Mouse (Mus musculus) ES-E14 (cell line): Measurements from ENCODE around the gene Krtcap2. TPM values are rescaled to one million over a fixed set of nuclear protein-coding genes. Genes with fewer than 3 reads are reported as not detected.

Experiments
- DNase-seq: peaks from one replicate; pipeline ENCODE4 v3.0.0-alpha.2; 2013; ENCODE audit warnings: low read depth, low spot score
- H3K27ac ChIP-seq: 2 replicates; pipeline ENCODE4 v1.5.1; 2012; ENCODE audit warnings: low read depth, mild to moderate bottlenecking, low read length, moderate library complexity, mixed read lengths; ENCODE audit not compliant: poor library complexity, insufficient read depth, severe bottlenecking
- H3K36me3 ChIP-seq: 2 replicates; pipeline ENCODE4 v1.6.1; 2012; ENCODE audit warnings: mild to moderate bottlenecking, low read length, moderate library complexity, mixed read lengths; ENCODE audit not compliant: control insufficient read depth, poor library complexity, insufficient read depth, severe bottlenecking
- H3K4me1 ChIP-seq, 2 experiments: fragments of 150-350 bp in 1 of 2; sonication (generic) in 1 of 2; 2 replicates each; pipeline ENCODE4 v1.6.1; 2012; ENCODE audit warnings: low read length in 2 of 2, mild to moderate bottlenecking in 1 of 2, mixed read lengths in 1 of 2; ENCODE audit not compliant: control insufficient read depth in 2 of 2, insufficient read depth in 2 of 2, poor library complexity in 1 of 2
- H3K4me3 ChIP-seq, 2 experiments: fragments of 150-350 bp in 1 of 2; sonication (generic) in 1 of 2; 2 replicates each; pipeline ENCODE4 v1.5.1; 2012; ENCODE audit warnings: low read length in 2 of 2, low read depth in 1 of 2, mild to moderate bottlenecking in 1 of 2, mixed read lengths in 1 of 2; ENCODE audit not compliant: insufficient read depth in 1 of 2, poor library complexity in 1 of 2, severe bottlenecking in 1 of 2
- H3K9ac ChIP-seq: 2 replicates; pipeline ENCODE4 v1.6.1; 2012; ENCODE audit warnings: low read depth, mild to moderate bottlenecking, low read length, mixed read lengths; ENCODE audit not compliant: poor library complexity, insufficient read depth, severe bottlenecking
- H3K9me3 ChIP-seq: fragments of 150-350 bp; sonication (generic); 2 replicates; pipeline ENCODE4 v1.6.1; 2012; ENCODE audit warnings: low read depth, mild to moderate bottlenecking, low read length; ENCODE audit not compliant: control insufficient read depth, insufficient read depth
- CHD2 ChIP-seq: IDR thresholded peaks from 2 replicates; pipeline ENCODE4 v1.6.1; 2014; ENCODE audit warnings: mild to moderate bottlenecking, low read depth, low read length, inconsistent platforms
- HCFC1 ChIP-seq: IDR thresholded peaks from 2 replicates; pipeline ENCODE4 v1.6.1; 2012; ENCODE audit warnings: low read length, inconsistent platforms, borderline replicate concordance; ENCODE audit not compliant: insufficient read depth
- MAFK ChIP-seq: IDR thresholded peaks from 2 replicates; pipeline ENCODE4 v1.6.1; 2014; ENCODE audit warnings: mild to moderate bottlenecking, low read depth, low read length, inconsistent platforms; ENCODE audit not compliant: insufficient read depth
- ZC3H11A ChIP-seq: IDR thresholded peaks from 2 replicates; pipeline ENCODE4 v1.6.1; 2012; ENCODE audit warnings: low read depth, mild to moderate bottlenecking, inconsistent platforms, low read length, borderline replicate concordance
- ZNF384 ChIP-seq: IDR thresholded peaks from 2 replicates; pipeline ENCODE4 v1.6.1; 2012; ENCODE audit warnings: low read depth, low read length, inconsistent platforms
- in situ Hi-C, 2 experiments: fragments of 600-800 bp; cut with MboI; formaldehyde crosslinking; loops; one replicate each; pipeline ENCODE4 v1.15.1; 2025; ENCODE audit warnings: low sequenced_read_pairs in 2 of 2, inconsistent platforms in 1 of 2; ENCODE audit not compliant: unreplicated experiment in 2 of 2
- total RNA-seq: library from RNA; depleted of rRNA; stranded (reverse); fragments of 300-350 nt; gene quantifications from 2 replicates; pipeline ENCODE4 v1.2.3, GENCODE M21; 2012

Krtcap2 gene
- total RNA-seq, 1 experiment = 134 TPM

DNA sequence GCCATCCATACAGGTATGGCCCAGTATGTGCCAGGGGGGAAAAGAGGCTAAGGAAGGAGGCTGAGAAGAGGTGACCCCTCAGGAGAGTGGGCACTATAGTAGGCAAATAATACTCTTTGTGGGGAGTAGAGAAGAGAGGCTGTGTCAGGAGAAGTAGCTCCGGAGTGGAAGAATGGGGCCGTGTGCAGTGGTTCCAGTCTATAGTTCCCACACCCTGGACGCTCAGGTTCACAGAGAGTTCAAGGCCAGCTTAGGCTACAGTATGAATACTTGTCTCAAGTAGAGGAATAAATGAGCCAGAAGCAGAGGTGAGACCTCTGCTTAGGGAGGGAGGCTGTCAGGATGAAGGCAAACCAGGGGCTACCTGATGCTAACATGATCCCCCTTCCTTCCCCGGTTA, 16.5 kb upstream of the Krtcap2 start:
- no peak overlapping the region for H3K4me3 ChIP-seq
- peaks cover 15 to 36% of the 10 kb centered on the region in 2 experiments for H3K4me1 ChIP-seq
- no peak for TF ChIP-seq ZNF384
- no peak for TF ChIP-seq MAFK
- no peak for TF ChIP-seq CHD2
- H3K9ac ChIP-seq = no peak overlapping the region
- H3K9me3 ChIP-seq = no peaks in the 10 kb centered on the region
- no peak overlapping the region for H3K27ac ChIP-seq
- H3K36me3 ChIP-seq = 0 out of 2 replicates have a peak, but pooled peaks cover under 1% of the 10 kb centered on the region
- DNase-seq = no peak
- in situ Hi-C loops = no loop called here

DNA sequence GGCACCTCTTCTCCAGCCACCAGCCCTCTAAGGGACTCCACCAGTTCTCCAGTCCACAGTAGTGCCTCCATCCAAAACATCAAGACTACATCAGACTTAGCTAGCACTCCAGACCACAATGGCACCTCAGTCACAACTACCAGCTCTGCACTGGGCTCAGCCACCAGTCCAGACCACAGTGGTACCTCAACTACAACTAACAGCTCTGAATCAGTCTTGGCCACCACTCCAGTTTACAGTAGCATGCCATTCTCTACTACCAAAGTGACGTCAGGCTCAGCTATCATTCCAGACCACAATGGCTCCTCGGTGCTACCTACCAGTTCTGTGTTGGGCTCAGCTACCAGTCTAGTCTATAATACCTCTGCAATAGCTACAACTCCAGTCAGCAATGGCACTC, 15.2 kb upstream of the Krtcap2 start:
- Histone ChIP-seq H3K36me3 (no peaks in the 10 kb centered on the region), H3K9ac (no peak overlapping the region), H3K27ac (no peak overlapping the region), H3K9me3 (no peaks in the 10 kb centered on the region), H3K4me3 (no peak overlapping the region), H3K4me1 (peaks cover 9 to 29% of the 10 kb centered on the region in 2 experiments; a peak in 3 of 4 replicates)
- DNase-seq = no peak
- TF ChIP-seq MAFK = no peak
- TF ChIP-seq CHD2 = no peak
- no peak for TF ChIP-seq ZNF384
- no peak for TF ChIP-seq HCFC1
- TF ChIP-seq ZC3H11A = no peak
- in situ Hi-C loops = no loop called here

DNA sequence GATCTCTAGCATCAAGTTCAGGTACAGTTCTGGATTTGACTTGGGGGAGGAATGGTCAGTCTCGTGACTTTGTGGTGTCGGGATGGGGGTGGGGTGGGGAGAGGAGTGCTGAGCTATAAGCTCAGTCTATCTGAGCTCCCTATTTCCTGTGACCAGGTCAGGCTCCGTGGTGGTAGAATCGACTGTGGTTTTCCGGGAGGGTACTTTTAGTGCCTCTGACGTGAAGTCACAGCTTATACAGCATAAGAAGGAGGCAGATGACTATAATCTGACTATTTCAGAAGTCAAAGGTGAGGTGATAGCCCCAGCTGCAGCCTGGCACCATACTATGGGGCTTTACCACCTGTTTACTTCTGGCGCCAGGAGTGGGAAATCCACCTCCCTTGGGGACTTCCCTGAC, 14.4 kb upstream of the Krtcap2 start:
- no peak overlapping the region for H3K27ac ChIP-seq
- TF ChIP-seq CHD2 (no peak), MAFK (no peak), HCFC1 (no peak), ZNF384 (no peak), ZC3H11A (no peak)
- H3K4me1 ChIP-seq = peaks cover 8 to 24% of the 10 kb centered on the region in 2 experiments; a peak in 3 of 4 replicates
- no peak for DNase-seq
- no peak overlapping the region for H3K4me3 ChIP-seq
- no peaks in the 10 kb centered on the region for H3K9me3 ChIP-seq
- H3K36me3 ChIP-seq = no peaks in the 10 kb centered on the region
- H3K9ac ChIP-seq = no peak overlapping the region
- in situ Hi-C loops = no loop called here

DNA sequence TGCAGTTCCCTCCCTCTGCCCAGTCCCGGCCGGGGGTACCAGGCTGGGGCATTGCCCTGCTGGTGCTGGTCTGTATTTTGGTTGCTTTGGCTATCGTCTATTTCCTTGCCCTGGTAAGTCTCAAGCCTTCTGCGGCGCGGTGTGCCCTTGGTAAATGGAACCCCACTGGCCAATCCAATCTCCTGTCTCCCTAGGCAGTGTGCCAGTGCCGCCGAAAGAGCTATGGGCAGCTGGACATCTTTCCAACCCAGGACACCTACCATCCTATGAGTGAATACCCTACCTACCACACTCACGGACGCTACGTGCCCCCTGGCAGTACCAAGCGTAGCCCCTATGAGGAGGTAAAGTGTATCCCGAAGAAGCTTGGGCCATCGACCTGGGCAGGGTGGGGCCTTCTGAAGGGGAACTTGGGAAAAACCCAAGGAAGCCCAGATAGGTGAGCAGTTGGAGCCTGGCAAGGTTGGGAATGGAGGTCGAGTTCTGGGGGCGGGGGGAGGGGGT, 13.9 kb upstream of the Krtcap2 start:
- Histone ChIP-seq H3K9ac (no peak overlapping the region), H3K4me1 (peaks cover 8 to 24% of the 10 kb centered on the region in 2 experiments; a peak in 3 of 4 replicates), H3K36me3 (no peaks in the 10 kb centered on the region), H3K4me3 (no peak overlapping the region), H3K9me3 (no peaks in the 10 kb centered on the region), H3K27ac (no peak overlapping the region)
- DNase-seq = no peak
- in situ Hi-C loops = no loop called here
- TF ChIP-seq ZNF384 = no peak
- TF ChIP-seq MAFK = no peak
- no peak for TF ChIP-seq ZC3H11A
- no peak for TF ChIP-seq HCFC1
- TF ChIP-seq CHD2 = no peak

DNA sequence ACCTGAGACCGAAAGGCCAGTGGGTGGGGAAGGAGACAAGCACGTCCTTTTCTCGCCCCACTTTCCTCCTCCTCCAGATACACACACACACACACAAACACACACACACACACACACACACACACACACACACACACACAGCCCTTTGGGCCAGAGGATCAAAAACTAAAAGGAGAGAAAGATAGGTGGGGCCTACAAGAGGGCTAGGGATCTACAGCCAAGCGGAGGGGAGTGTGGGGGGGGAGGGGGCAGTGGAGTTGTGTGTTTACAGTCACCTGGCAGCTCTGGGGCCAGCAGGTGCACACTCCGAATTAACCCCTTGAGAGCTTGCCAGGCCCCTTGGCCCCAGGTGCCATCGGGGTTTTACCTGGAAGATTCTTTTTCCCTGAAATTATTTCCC, 13.2 kb upstream of the Krtcap2 start:
- H3K4me1 ChIP-seq = peaks cover 8 to 23% of the 10 kb centered on the region in 2 experiments; a peak in 3 of 4 replicates
- no peak for TF ChIP-seq CHD2
- DNase-seq = no peak
- H3K9me3 ChIP-seq = no peaks in the 10 kb centered on the region
- no peak overlapping the region for H3K4me3 ChIP-seq
- peaks cover 3% of the 10 kb centered on the region; the same call in 1 of the 2 replicates for H3K36me3 ChIP-seq
- H3K27ac ChIP-seq = no peak overlapping the region
- no peak overlapping the region for H3K9ac ChIP-seq
- in situ Hi-C loops = no loop called here
